Mouse (Mus musculus): Measurements from ENCODE around the gene Ing5.

- TF ChIP-seq CTCF (conservative IDR thresholded peaks at IDR 0.05 in 1 of 2, IDR thresholded peaks at IDR 0.05 in 1 of 2; ENCODE audit: low read depth in 2 of 2, low read length in 2 of 2): no peak
- no peak for TF ChIP-seq JUN (IDR thresholded peaks at IDR 0.05; ENCODE audit: insufficient read depth, low read depth, low read length)
Observed at GRCm38 (mm10) chr1:93802771-93803170, 994 bp upstream of the Ing5 start.

Data from CH12.LX (cell line).